Mouse (Mus musculus): Measurements from ENCODE around the gene Pla2g2c. TPM values are rescaled to one million over a fixed set of nuclear protein-coding genes. Genes with fewer than 3 reads are reported as not detected.

Gene Pla2g2c
- total RNA-seq, 2 experiments from 2014 or later: 0.21 TPM; not detected in 1

- DNase-seq (ENCODE audit: extremely low spot score in 1 of 2, low spot score in 1 of 2): peak in 1 of 2 experiments; percentile 62
Observed at GRCm38 (mm10) chr4:138708636-138709035, 16.0 kb upstream of the Pla2g2c start.

GRCm38 (mm10) chr4:138709246-138709645, 15.3 kb upstream of the Pla2g2c start:
- no peak for DNase-seq (ENCODE audit: extremely low spot score in 1 of 2, low spot score in 1 of 2)

- no peak for DNase-seq (ENCODE audit: extremely low spot score in 1 of 2, low spot score in 1 of 2)
Observed at GRCm38 (mm10) chr4:138709944-138710343, 14.6 kb upstream of the Pla2g2c start.

- no peak for DNase-seq (ENCODE audit: extremely low spot score in 1 of 2, low spot score in 1 of 2)
Observed at GRCm38 (mm10) chr4:138710633-138711032, 14.0 kb upstream of the Pla2g2c start.

GRCm38 (mm10) chr4:138711051-138711820, 13.4 kb upstream of the Pla2g2c start:
- DNase-seq (ENCODE audit: extremely low spot score in 1 of 2, low spot score in 1 of 2): no peak

GRCm38 (mm10) chr4:138712096-138712495, 12.5 kb upstream of the Pla2g2c start:
- DNase-seq (ENCODE audit: extremely low spot score in 1 of 2, low spot score in 1 of 2): no peak

GRCm38 (mm10) chr4:138712621-138713020, 12.0 kb upstream of the Pla2g2c start:
- DNase-seq (ENCODE audit: extremely low spot score in 1 of 2, low spot score in 1 of 2): no peak

- no peak for DNase-seq (ENCODE audit: extremely low spot score in 1 of 2, low spot score in 1 of 2)
Observed at GRCm38 (mm10) chr4:138714186-138714585, 10.4 kb upstream of the Pla2g2c start.

- no peak for DNase-seq (ENCODE audit: extremely low spot score in 1 of 2, low spot score in 1 of 2)
Observed at GRCm38 (mm10) chr4:138716697-138717096, 7.9 kb upstream of the Pla2g2c start.

- no peak for DNase-seq (ENCODE audit: extremely low spot score in 1 of 2, low spot score in 1 of 2)
Observed at GRCm38 (mm10) chr4:138718586-138719263, 5.9 kb upstream of the Pla2g2c start.

GRCm38 (mm10) chr4:138719264-138719596, 5.4 kb upstream of the Pla2g2c start:
- DNase-seq (ENCODE audit: extremely low spot score in 1 of 2, low spot score in 1 of 2): no peak

GRCm38 (mm10) chr4:138723493-138724281, 905 bp upstream of the Pla2g2c start:
- DNase-seq (ENCODE audit: extremely low spot score in 1 of 2, low spot score in 1 of 2): no peak

- no peak for DNase-seq (ENCODE audit: extremely low spot score in 1 of 2, low spot score in 1 of 2)
Observed at GRCm38 (mm10) chr4:138725127-138725461, 502 bp downstream of the Pla2g2c start.

GRCm38 (mm10) chr4:138725751-138726150, 1.2 kb downstream of the Pla2g2c start:
- no peak for DNase-seq (ENCODE audit: extremely low spot score in 1 of 2, low spot score in 1 of 2)

GRCm38 (mm10) chr4:138729018-138729703, 4.6 kb downstream of the Pla2g2c start:
- DNase-seq (ENCODE audit: extremely low spot score in 1 of 2, low spot score in 1 of 2): no peak

GRCm38 (mm10) chr4:138734105-138734504, 9.5 kb downstream of the Pla2g2c start:
- DNase-seq (ENCODE audit: extremely low spot score in 1 of 2, low spot score in 1 of 2): no peak

GRCm38 (mm10) chr4:138734863-138735262, 10.3 kb downstream of the Pla2g2c start:
- no peak for DNase-seq (ENCODE audit: extremely low spot score in 1 of 2, low spot score in 1 of 2)

- no peak for DNase-seq (ENCODE audit: extremely low spot score in 1 of 2, low spot score in 1 of 2)
Observed at GRCm38 (mm10) chr4:138737031-138737430, 12.4 kb downstream of the Pla2g2c start, which contains the start of gene Ubxn10. TSS of gene Ubxn10 (minus strand) at chr4:138737167.

- no peak for DNase-seq (ENCODE audit: extremely low spot score in 1 of 2, low spot score in 1 of 2)
Observed at GRCm38 (mm10) chr4:138739136-138739851, 14.7 kb downstream of the Pla2g2c start.

GRCm38 (mm10) chr4:138745884-138746283, 21.3 kb downstream of the Pla2g2c start:
- DNase-seq (ENCODE audit: extremely low spot score in 1 of 2, low spot score in 1 of 2): no peak

Measured in layer of hippocampus, postnatal 25 days (tissue).